Mouse (Mus musculus) erythroid progenitor cell, adult 5-6 weeks (primary cell): Measurements from ENCODE around the gene Bri3bp. TPM values are rescaled to one million over a fixed set of nuclear protein-coding genes. Genes with fewer than 3 reads are reported as not detected.
"Not testable (repeated sequence)": the region's sequence is repeated elsewhere in the genome, so short reads cannot be mapped to it uniquely, and the experiment has no call there.

Experiments
- ATAC-seq: replicated peaks from 2 replicates; pipeline ENCODE4 v1.8.0; 2016; ENCODE audit warnings: moderate number of reproducible peaks, mild to moderate bottlenecking, moderate TSS enrichment, inconsistent platforms; ENCODE audit not compliant: poor library complexity, low FRiP score, severe bottlenecking
- total RNA-seq, 2 experiments: library from RNA; stranded (forward) in 1 of 2; stranded (reverse) in 1 of 2; fragments of 150-400 nt in 1 of 2; fragments of 186-747, 209-891 nt in 1 of 2; gene quantifications; 2 replicates each; pipeline versions ENCODE4 v1.2.3 to v1.2.4; 2015 to 2017; ENCODE audit warnings: low replicate concordance in 2 of 2

Bri3bp gene
- total RNA-seq, 2 experiments from 2014 or later, result 2.0 to 5.4 TPM

GRCm38 (mm10) chr5:125479376-125479775 is 38.0 kb downstream of the Bri3bp start:
- no peak for ATAC-seq

DNA sequence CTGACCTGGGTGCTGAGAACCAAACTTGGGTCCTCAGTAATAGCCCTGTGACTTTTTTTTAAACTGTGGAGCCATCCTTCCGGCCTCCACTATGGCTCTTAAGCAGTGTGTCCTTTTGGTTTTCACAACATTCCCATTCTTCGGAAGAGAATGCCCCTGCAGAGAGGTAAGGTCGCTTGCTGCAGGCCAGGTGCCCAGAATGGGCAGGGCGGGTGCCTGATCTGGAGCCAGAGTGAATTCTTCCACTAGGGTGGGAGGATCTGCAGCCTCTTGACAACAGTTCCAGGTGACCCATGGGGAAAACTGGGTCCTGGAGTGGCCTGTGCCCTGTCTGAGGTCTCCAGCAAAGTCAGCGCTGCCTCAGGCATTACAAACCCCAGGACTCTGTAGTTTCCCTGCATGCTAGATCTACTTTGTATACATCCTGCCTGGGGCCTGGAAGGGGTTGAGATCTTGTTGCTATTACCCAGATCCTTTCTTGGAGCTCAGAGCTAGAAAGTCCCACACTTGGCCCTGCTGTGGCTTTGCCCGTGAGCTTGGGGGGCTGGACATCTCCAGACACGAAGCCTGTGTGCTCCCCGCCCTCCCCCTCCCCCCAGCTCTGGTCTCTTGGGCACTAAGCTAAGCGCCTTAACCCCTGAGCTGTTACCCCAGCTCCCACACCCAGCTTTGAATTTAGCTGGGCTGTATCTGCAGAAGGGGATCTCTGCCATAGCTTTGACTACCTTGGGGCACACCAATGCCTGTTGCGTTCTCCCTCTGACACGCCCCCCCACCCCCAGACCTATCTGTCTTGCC is 39.3 kb downstream of the Bri3bp start:
- no peak for ATAC-seq

- no peak for ATAC-seq
These were observed 41.1 kb downstream of the Bri3bp start for GRCm38 (mm10) chr5:125482474-125482873.

DNA sequence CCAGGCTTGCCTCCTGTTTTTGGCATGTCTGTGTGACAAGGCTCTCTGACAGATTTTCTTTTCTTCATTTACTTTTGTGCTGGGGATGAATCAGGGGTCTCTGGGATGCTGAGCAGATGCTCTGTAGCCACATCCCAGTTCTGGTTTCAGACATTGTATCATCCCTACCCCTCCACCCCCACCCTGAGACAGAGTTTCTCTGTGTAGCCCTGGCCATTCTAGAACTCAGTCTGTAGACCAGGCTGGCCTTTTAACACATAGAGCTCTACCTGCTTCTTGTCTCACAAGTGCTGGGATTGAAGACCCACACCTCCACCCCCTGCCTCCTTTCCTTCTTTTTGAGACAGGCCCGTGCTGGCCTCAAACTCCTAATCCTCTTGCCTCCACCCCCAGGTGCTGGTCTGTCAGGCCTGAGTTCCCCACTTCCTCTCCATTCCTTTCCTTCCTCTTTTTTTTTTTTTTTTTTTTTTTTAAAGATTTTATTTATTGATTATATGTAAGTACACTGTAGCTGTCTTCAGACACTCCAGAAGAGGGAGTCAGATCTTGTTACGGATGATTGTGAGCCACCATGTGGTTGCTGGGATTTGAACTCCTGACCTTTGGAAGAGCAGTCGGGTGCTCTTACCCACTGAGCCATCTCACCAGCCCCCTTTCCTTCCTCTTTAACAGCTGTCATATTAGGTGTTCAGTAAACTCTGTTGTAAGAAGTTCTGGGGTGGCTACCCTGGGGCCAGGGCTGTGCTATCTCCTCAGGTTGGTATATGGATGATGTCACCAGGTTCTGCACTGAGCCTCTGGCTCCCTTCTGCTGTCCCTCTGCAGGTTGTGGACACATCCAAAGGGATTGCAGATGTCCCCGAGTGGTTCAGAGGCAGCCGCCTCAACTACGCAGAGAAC is 42.6 kb downstream of the Bri3bp start:
- no peak for ATAC-seq

DNA sequence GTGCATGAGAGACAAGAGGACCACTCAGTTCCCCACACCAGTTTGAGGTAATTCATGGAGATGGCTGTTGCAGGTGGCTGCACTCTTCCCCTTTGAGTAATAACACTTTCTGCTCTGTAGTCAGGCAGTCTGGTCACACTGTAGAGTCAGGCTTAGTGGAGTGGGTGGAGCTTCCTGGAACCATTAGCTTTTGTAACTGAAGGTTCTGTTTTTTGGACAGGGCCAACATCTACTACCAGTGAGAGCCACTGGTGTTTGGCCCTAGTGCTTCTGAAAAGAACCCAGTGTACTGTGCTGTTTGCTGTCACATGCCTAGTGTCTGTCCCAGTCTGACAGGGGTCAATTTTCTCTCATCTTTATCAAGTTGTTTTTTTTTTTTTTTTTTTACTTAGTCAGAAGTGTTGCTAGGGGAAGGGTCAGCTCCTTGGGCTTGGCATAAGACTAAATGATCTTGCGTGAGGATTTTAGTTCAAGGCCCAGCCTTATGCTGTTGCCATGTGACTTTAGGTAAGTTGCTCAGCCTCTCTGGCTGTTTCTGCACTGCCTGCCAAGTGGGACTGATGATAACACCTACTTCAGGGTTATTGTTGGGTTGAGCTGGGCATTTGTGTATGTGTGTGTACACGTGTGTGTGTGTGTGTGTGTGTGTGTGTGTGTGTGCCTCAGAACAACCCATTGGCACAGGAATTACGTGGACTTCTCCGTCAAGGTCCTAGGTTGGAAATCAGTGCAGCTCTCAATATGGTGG is 43.8 kb downstream of the Bri3bp start:
- ATAC-seq, result no peak

GRCm38 (mm10) chr5:125486088-125486487 is 44.7 kb downstream of the Bri3bp start:
- ATAC-seq, result no peak

GRCm38 (mm10) chr5:125487375-125488115 is 46.2 kb downstream of the Bri3bp start:
- ATAC-seq, result no peak

GRCm38 (mm10) chr5:125488116-125488455 is 46.7 kb downstream of the Bri3bp start:
- no peak for ATAC-seq

- ATAC-seq, result not testable (repeated sequence)
These were observed 47.6 kb downstream of the Bri3bp start for GRCm38 (mm10) chr5:125488953-125489352.

DNA sequence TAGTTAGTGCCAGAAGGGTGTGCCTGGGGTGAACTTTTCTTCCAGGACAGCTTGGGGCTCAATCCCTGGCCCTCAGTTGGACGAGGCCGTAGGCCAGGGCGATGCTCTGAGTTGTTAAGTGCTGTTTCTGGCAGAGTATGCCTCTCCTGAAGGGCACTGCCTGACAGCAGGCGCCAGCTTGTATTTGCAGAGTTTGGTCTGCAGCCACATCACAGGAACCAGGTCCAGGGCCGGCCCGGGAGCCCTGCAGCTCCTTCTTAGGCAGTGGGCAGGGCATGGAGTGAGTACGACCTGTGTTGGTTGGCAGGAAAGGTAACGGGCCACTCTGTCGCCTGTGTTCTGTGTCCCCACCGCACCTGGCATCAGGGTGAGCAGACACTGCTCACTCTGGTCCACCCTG is 49.7 kb downstream of the Bri3bp start:
- ATAC-seq, result no peak

DNA sequence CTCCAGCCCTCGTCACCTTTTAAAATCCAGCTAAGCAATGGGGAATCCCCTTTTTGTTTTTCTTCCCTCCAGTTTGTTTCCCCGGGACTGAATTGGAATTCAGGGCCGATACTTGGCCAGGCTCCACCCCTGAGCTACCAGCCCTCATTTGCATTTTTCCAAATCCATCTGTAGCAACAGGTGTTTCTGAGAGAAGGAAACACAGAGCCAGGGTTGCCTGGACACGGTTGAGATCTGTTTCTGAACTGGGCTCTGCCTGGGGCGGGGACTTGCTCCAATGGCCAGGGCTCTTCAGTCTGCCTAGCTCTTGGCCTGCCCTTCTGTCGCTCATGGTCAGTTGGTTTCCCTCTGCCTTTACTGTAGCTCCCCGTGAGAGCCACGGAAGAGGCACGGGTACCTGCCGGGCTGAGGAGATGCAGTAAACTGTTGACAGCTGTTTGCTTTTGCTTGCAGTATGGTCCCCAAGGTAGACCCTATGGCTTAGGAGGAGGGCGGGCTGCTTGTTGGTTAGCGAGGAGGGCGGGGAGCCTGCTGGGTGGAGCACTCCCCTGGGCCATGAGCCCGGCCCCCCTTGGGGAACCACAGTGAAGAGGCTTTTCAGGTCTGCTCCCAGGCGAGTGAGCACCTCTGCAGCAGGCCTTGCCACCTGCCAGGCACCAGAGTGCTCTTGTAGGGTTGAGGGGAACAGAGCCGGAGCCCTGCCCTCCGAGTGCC is 51.2 kb downstream of the Bri3bp start:
- no peak for ATAC-seq

- 0 out of 2 replicates have a peak, but pooled peaks have one; percentile 22 for ATAC-seq
These were observed 51.7 kb downstream of the Bri3bp start for GRCm38 (mm10) chr5:125493093-125493423.

DNA sequence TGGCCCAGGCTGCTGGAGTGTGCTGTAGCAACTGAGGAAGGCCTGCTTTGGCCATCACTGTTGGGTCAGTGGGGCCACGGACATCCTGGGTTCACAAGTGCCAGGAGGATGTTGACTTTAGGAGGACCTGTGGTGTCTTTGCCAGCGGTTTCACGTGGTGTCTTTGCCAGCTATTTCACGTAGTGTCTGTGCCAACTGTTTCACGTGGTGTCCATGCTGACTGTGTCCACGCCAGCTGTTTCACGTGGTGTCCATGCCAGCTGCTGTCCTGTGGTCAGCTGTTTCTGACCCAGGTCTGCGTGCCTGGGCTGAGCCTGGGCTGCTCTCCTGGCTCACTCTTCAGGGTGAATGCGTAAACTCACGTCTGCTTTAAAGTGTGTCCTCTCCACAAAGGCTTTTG is 54.3 kb downstream of the Bri3bp start:
- ATAC-seq, result no peak

GRCm38 (mm10) chr5:125497821-125498600 is 56.6 kb downstream of the Bri3bp start:
- ATAC-seq, result peak; percentile 78

GRCm38 (mm10) chr5:125501505-125501904 is 60.1 kb downstream of the Bri3bp start:
- no peak for ATAC-seq

GRCm38 (mm10) chr5:125502186-125502585 is 60.8 kb downstream of the Bri3bp start:
- no peak for ATAC-seq

DNA sequence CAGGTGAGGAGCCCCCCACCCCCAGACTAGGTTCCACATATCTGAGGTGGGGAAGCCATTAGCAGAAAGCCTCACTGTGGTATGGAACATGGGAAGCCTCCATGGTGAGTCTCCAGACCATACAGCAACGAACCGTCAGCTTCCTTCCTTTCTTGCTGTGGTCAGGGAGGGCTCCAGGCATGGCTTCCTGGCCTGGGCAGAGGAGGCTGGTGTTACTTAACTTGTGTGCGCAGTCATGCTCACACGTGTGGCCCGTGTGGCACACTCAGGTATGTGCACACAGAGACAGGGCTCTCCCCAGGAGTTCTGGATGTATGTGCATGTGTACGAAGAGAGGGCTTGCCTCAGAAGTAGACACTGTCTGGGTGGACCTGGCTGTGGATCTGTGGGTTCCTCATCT is 62.3 kb downstream of the Bri3bp start:
- ATAC-seq, result no peak

DNA sequence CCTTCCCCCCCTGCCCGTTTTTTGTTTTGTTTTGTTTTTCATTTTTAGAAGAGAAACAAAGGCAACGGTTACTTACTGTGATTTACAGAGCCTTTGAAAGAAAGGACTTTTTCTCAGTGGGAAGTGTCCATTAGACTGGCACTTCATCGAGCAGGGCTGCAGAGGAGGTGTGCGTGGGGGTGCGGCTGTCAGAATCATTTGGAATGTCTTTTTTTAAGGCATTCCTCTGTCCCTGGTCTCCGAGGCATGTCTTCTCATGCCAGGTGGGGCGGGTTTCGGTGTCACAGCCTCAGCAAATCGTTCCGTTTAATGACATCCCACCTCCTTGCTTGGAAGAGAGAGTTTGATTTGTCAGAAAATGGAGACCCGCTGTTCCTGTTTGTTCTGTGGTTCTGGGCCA is 63.3 kb downstream of the Bri3bp start:
- no peak for ATAC-seq
